Mouse (Mus musculus) liver, embryonic 16.5 days (tissue): ENCODE measurements around the gene Ninl. TPM values are rescaled to one million over a fixed set of nuclear protein-coding genes. Genes with fewer than 3 reads are reported as not detected.

Experiments used
- ATAC-seq: fragments of 200-750 bp; cut with Nextera tagmentation; 2 replicates; pipeline ENCODE4 v1.8.0; 2017; ENCODE audit warnings: low read depth, mild to moderate bottlenecking, moderate number of reproducible peaks, moderate library complexity
- H3K27ac ChIP-seq: fragments of 300-500 bp; sonication (generic); 2 replicates; pipeline ENCODE4 v1.5.1; 2014; ENCODE audit warnings: mild to moderate bottlenecking, low read length
- H3K27me3 ChIP-seq: fragments of 300-500 bp; sonication (generic); 2 replicates; pipeline ENCODE4 v1.6.1; 2014; ENCODE audit warnings: low read depth, low read length, mixed read lengths; ENCODE audit not compliant: control insufficient read depth, insufficient read depth
- H3K36me3 ChIP-seq: fragments of 300-500 bp; sonication (generic); 2 replicates; pipeline ENCODE4 v1.6.1; 2014; ENCODE audit warnings: mild to moderate bottlenecking; ENCODE audit not compliant: control insufficient read depth, insufficient read depth
- H3K4me1 ChIP-seq: fragments of 300-500 bp; sonication (generic); 2 replicates; pipeline ENCODE4 v1.6.1; 2014; ENCODE audit warnings: low read depth, low read length, mixed read lengths; ENCODE audit not compliant: control insufficient read depth
- H3K4me2 ChIP-seq: fragments of 300-500 bp; sonication (generic); 2 replicates; pipeline ENCODE4 v1.6.1; 2014; ENCODE audit warnings: low read depth, low read length, mixed read lengths
- H3K4me3 ChIP-seq: fragments of 300-500 bp; sonication (generic); 2 replicates; pipeline ENCODE4 v1.5.1; 2014; ENCODE audit warnings: low read depth, mild to moderate bottlenecking, low read length
- H3K9ac ChIP-seq: fragments of 300-500 bp; sonication (generic); 2 replicates; pipeline ENCODE4 v1.6.1; 2014; ENCODE audit warnings: low read depth, low read length
- H3K9me3 ChIP-seq: fragments of 300-500 bp; sonication (generic); replicated peaks from 2 replicates; pipeline ENCODE4 v1.6.1; 2016; ENCODE audit warnings: low read length; ENCODE audit not compliant: control insufficient read depth
- WGBS: fragments of 180-500 bp; shearing (Covaris S2); extraction: QIAGEN DNeasy Blood & Tissue Kit; methylation state at CpG from one replicate; pipeline ENCODE4 v1.1.7; 2014; ENCODE audit not compliant: insufficient replicate concordance; 5-methylcytosine and 5-hydroxymethylcytosine counted together
- polyA plus RNA-seq: library from polyadenylated mRNA; unstranded; fragments of >200 nt; fragmentation: Nextera tagmentation; extraction: Ambion mirVana; gene quantifications from 2 replicates; pipeline ENCODE4 v1.2.1, GENCODE M21; 2015

Gene Ninl
- polyA plus RNA-seq, result 12.4 and 13.1 TPM in 2 replicates

DNA sequence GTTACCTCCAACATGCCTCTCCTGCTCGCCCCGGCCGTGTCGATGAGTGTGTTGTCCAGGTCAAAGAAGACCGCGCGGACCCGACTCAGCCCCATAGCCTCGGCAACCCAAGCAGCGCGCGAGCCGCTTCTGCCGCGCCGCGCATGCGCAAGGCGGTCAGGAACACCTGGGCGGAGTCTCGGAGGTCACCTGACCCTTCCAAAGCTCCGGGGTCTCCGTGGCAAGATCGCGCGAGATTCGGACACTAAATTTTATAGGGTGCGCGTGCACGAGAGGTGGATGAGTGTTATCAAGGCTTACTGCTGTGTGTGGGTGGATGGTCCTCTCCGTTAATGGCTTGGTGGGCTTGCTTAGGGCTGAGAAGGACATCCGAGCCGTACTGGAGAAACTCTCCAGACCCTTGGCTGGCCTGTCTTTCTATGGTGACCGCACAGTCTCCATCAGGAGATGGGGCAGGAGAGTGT is at the start of gene Ninl, which contains the start of gene Nanp:
TSS of gene Ninl (minus strand) at position 151 of the 464 bp plus-strand sequence.
TSS of gene Nanp (minus strand) at position 167 of the 464 bp plus-strand sequence.
- Histone ChIP-seq H3K9ac (peak within 1 kb of the TSS; percentile 99), H3K36me3 (no peaks in the 10 kb centered on the region), H3K4me3 (peak within 1 kb of the TSS; percentile 99), H3K27me3 (no peaks in the 10 kb centered on the region), H3K4me1 (peaks cover 22% of the 10 kb centered on the region), H3K27ac (peak within 1 kb of the TSS; percentile 99), H3K4me2 (peak within 1 kb of the TSS; percentile 75), H3K9me3 (no peaks in the 10 kb centered on the region)
- under 1% methylated on average over 31 of the region's 34 CpGs for WGBS
- peak; percentile 84 for ATAC-seq

DNA sequence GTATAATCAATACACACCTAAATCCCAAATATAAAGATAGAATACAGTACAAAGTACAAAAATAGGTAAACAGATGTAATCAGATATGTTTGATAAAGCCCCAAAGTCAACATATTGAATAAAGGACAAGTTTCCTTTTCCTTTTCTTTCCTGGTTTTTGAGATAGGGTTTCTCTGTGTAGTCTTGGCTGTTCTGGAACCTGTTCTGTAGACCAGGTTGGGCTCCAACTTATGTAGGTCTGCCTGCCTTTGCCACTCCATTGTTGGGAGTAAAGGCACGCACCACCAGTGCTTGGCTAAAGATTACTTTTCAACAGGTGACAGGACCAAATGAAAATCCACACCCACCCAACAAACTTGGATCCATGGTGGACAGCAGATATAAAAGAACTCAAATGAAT is 17.5 kb upstream of the Ninl start:
- Histone ChIP-seq H3K36me3 (no peaks in the 10 kb centered on the region), H3K4me2 (no peak overlapping the region), H3K27me3 (no peaks in the 10 kb centered on the region), H3K9me3 (no peaks in the 10 kb centered on the region), H3K4me1 (no peaks in the 10 kb centered on the region), H3K4me3 (no peak overlapping the region), H3K27ac (no peak overlapping the region), H3K9ac (no peak overlapping the region)
- ATAC-seq, result no peak
- 79% methylated on average over 1 of the region's 1 CpGs for WGBS

DNA sequence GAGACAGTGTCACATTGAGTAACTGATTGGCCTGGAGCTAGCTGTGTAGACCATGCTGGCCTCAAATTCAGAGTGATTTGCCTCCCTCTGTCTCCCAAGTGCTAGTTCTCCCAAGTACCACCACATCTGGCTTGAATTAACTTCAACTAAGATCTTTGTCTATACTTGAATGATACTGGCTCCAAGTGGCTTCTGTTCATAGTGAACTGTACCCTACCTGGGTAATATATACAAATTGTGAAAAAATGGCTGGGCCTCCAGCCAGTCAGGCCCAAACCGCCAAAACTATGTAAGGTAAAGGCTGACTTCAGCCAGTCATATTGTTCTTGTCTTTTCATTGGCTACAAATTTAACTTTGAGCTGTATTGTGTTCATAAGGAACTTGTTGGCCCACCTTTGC is 1.2 kb upstream of the Ninl start:
- Histone ChIP-seq H3K36me3 (no peaks in the 10 kb centered on the region), H3K9ac (no peak overlapping the region), H3K4me1 (peaks cover 14% of the 10 kb centered on the region), H3K27me3 (no peaks in the 10 kb centered on the region), H3K4me3 (no peak overlapping the region), H3K27ac (no peak overlapping the region), H3K4me2 (peak overlapping the region; percentile 74), H3K9me3 (no peaks in the 10 kb centered on the region)
- 73% methylated on average over 1 of the region's 1 CpGs for WGBS
- ATAC-seq, result no peak

DNA sequence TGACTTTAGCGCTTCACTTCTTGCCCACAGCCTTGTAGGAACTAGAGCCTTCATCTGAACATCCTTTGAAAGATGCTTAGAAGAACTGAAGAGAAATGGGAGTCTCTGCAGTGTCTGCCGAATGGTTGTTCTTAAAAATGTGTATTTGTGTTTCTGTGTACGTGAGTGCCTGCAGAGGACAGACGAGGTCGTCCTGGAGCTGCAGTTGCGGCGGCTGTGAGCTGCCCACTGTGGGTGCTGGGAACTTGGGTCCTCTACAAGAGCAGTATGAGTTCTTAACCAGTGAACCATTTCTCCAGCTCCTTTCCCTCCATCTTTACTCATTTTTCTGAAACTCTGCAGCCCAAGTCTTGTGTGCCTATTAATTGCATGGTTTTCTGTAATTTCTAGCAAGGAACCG is 544 bp upstream of the Ninl start:
- Histone ChIP-seq H3K27ac (peak overlapping the region; percentile 69), H3K9ac (peak overlapping the region; percentile 99)

DNA sequence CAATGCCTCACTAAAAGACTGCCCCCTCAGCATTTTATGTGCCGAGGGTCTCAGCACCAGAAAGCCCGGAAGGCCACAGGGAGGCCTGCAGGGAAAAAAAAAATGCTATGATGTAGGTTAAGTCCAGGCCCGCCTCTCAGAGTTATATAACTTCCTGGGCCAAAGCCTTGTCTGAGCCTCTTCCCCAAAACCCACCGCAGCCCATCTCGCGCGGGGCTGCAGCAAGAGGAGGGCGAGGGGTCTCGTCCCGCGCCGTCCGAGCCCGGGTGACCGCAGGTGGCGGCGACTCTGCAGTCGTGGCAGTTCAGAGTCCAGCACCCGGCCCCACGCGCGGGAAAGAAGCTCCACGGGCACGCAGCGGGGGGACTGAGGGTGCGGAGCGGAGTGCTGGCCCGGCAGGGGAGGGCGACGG is 365 bp downstream of the Ninl start:
- Histone ChIP-seq H3K27ac (peak overlapping the region; percentile 99), H3K36me3 (no peaks in the 10 kb centered on the region), H3K9me3 (no peaks in the 10 kb centered on the region), H3K4me3 (peak overlapping the region; percentile 99), H3K9ac (peak overlapping the region; percentile 99), H3K4me1 (peaks cover 25% of the 10 kb centered on the region), H3K4me2 (peak overlapping the region; percentile 75), H3K27me3 (no peaks in the 10 kb centered on the region)
- peak; percentile 23 for ATAC-seq
- WGBS, result under 1% methylated on average over 30 of the region's 30 CpGs

More for the DNA sequence above, 544 bp upstream of the Ninl start:
- ATAC-seq, result no peak
- H3K4me3 ChIP-seq, result peak overlapping the region; percentile 99
- H3K36me3 ChIP-seq, result no peaks in the 10 kb centered on the region
- 26% methylated on average over 8 of the region's 8 CpGs for WGBS
- H3K9me3 ChIP-seq, result no peaks in the 10 kb centered on the region
- H3K4me1 ChIP-seq, result peaks cover 18% of the 10 kb centered on the region
- peak overlapping the region; percentile 74 for H3K4me2 ChIP-seq
- H3K27me3 ChIP-seq, result no peaks in the 10 kb centered on the region

DNA sequence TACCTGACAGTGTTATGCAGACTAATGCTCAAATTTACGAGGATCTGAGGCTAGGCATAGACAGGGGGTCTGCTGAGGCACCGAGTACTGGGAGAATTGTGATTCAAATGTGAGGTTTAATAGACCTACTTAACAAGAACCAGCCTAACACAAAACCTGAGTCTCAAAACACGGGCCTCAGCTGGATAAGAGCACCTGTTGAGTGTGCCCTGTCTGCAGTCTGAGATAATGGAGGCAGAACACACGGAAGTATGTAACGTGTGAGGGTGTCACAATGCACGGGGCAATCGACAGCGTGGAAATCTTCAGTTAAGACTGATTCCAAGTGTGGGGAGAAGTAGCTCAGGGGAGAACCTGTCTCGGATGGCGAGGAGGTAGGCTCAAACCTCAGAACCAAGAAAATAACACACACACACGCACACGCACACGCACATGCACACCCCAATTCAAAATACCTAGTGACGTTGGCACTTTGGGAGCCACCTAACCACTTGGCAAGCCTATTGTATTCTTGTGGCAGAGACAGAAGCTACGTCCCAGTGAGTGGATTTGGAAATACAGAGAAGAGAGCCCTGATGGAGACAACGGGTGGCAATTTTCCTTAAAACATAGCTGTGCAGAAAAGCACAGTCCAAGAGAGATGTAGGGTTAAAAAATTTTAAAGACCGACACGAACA is 1.2 kb downstream of the Ninl start:
- Histone ChIP-seq H3K4me2 (peak overlapping the region; percentile 75), H3K27me3 (no peaks in the 10 kb centered on the region), H3K9me3 (no peaks in the 10 kb centered on the region), H3K4me3 (peak overlapping the region; percentile 99), H3K4me1 (peaks cover 27% of the 10 kb centered on the region), H3K27ac (peak overlapping the region; percentile 99), H3K36me3 (peaks cover 3% of the 10 kb centered on the region; the same call in 1 of the 2 replicates), H3K9ac (peak overlapping the region; percentile 99)
- 16% methylated on average over 18 of the region's 18 CpGs for WGBS
- peak; percentile 80 for ATAC-seq

DNA sequence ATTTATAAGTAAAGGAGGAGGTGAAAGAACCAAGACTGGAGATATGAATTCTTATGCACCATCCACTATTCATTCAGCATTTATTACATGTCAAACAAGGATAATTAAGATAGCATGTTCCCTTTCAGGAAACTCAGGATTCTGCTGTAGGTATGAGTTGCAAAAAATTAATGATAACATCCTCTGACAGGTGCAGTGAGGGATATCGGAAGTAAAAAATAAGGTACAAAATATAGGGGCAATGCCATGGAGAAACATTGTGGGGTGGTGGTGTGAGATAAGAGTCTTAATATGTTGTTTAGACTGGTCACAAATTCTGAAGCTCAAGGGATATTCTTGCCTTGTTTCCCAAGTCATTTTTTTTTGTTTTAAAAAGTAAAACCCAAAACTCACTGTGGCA is 1.9 kb downstream of the Ninl start:
- peak overlapping the region; percentile 99 for H3K4me3 ChIP-seq
- peaks cover 3% of the 10 kb centered on the region; the same call in 1 of the 2 replicates for H3K36me3 ChIP-seq
- no peaks in the 10 kb centered on the region for H3K27me3 ChIP-seq
- peak overlapping the region; percentile 99 for H3K9ac ChIP-seq
- peaks cover 27% of the 10 kb centered on the region for H3K4me1 ChIP-seq
- peak overlapping the region; percentile 99 for H3K27ac ChIP-seq
- H3K4me2 ChIP-seq, result peak overlapping the region; percentile 75
- peak; percentile 31 for ATAC-seq
- no peaks in the 10 kb centered on the region for H3K9me3 ChIP-seq
- 28% methylated on average over 1 of the region's 1 CpGs for WGBS

DNA sequence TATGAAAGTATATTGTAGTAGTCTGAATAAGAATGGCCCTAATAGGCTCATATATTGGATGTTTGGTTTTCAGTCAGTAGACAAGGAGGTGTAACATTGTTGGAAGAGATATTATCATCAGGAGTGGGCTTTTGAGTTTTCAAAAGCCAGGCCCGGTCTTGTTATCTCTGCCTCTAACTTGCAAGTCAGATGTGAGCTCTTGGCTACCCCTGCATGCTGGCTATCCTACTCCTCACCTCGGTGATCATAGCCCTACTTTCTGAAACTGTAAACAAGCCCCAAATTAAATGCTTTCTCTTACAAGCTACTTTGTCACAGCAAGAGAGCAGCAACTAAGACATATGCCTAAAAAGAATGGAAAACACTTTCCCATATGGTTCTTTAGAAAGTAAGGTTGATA is 2.5 kb downstream of the Ninl start:
- no peak for ATAC-seq
- 28% methylated on average over 2 of the region's 2 CpGs for WGBS
- Histone ChIP-seq H3K27ac (peak overlapping the region; percentile 85), H3K9ac (peak overlapping the region; percentile 99), H3K4me3 (peak overlapping the region; percentile 99), H3K4me1 (peaks cover 27% of the 10 kb centered on the region), H3K27me3 (no peaks in the 10 kb centered on the region), H3K36me3 (peaks cover 3% of the 10 kb centered on the region; the same call in 1 of the 2 replicates), H3K4me2 (peak overlapping the region; percentile 75), H3K9me3 (no peaks in the 10 kb centered on the region)

DNA sequence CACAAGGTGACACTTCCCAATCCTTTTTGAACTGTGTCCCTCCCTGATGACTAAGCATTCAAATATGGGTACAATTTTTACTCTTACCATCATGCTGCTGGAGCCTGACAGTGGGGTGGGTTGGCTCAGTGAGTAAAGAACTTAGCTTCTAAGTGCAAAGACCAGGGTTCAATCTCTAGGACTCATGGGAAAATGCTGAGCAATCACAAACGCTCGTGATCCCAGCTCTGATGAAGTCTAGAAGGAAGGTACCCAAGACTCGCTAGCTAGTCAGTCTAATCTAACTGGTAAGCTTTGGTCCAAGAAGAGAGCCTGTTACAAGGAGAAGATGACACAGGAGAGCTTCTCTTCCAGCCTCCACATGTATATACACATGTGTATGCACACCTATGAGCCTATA is 4.7 kb downstream of the Ninl start:
- Histone ChIP-seq H3K9ac (no peak overlapping the region), H3K27ac (no peak overlapping the region; the same call in 1 of the 2 replicates), H3K4me1 (peaks cover 24% of the 10 kb centered on the region), H3K36me3 (peaks cover 3% of the 10 kb centered on the region; the same call in 1 of the 2 replicates), H3K4me3 (no peak overlapping the region), H3K9me3 (no peaks in the 10 kb centered on the region), H3K4me2 (no peak overlapping the region), H3K27me3 (no peaks in the 10 kb centered on the region)
- WGBS, result 78% methylated on average over 3 of the region's 3 CpGs
- ATAC-seq, result no peak
